Mouse (Mus musculus) C2C12 (cell line): Measurements from ENCODE around the gene Trio. TPM values are rescaled to one million over a fixed set of nuclear protein-coding genes. Genes with fewer than 3 reads are reported as not detected.

Experiments
- H3K27me3 ChIP-seq: one replicate; pipeline ENCODE4 v1.6.1; 2011; ENCODE audit not compliant: control insufficient read depth, insufficient read depth, insufficient read length
- H3K36me3 ChIP-seq: one replicate; pipeline ENCODE4 v1.6.1; 2011; ENCODE audit not compliant: control insufficient read depth, insufficient read depth
- H3K4me3 ChIP-seq: one replicate; pipeline ENCODE4 v1.5.1; 2011; ENCODE audit warnings: mild to moderate bottlenecking, control low read depth; ENCODE audit not compliant: poor library complexity, insufficient read depth, severe bottlenecking
- H3K79me2 ChIP-seq: one replicate; pipeline ENCODE4 v1.6.1; 2011; ENCODE audit not compliant: control insufficient read depth, insufficient read depth
- H3K79me3 ChIP-seq: one replicate; pipeline ENCODE4 v1.6.1; 2011; ENCODE audit warnings: low read depth, control low read depth
- H3ac ChIP-seq: one replicate; pipeline ENCODE3; 2011; ENCODE audit warnings: low read depth; ENCODE audit not compliant: control insufficient read depth, insufficient read length
- CEBPB ChIP-seq: IDR thresholded peaks from one replicate; pipeline ENCODE4 v1.6.1; 2011; ENCODE audit warnings: low read depth, mild to moderate bottlenecking, control low read depth, moderate library complexity
- CTCF ChIP-seq: IDR thresholded peaks from one replicate; pipeline ENCODE4 v1.5.1; 2011; ENCODE audit not compliant: control insufficient read depth, insufficient read depth, insufficient read length
- FOSL1 ChIP-seq: IDR thresholded peaks from one replicate; pipeline ENCODE4 v1.8.0; 2011; ENCODE audit warnings: mild to moderate bottlenecking, low read length; ENCODE audit not compliant: poor library complexity, insufficient read depth, severe bottlenecking
- MAX ChIP-seq: IDR thresholded peaks from one replicate; pipeline ENCODE4 v1.6.1; 2011; ENCODE audit warnings: mild to moderate bottlenecking, control low read depth
- MYOD1 ChIP-seq: IDR thresholded peaks from one replicate; pipeline ENCODE4 v1.6.1; 2011; ENCODE audit warnings: low read depth; ENCODE audit not compliant: control insufficient read depth, insufficient read length
- MYOG ChIP-seq: IDR thresholded peaks from one replicate; pipeline ENCODE4 v1.6.1; 2011; ENCODE audit not compliant: control insufficient read depth, insufficient read length; ENCODE audit errors: extremely low read depth
- USF1 ChIP-seq: IDR thresholded peaks from one replicate; pipeline ENCODE4 v1.6.1; 2011; ENCODE audit warnings: low read depth, mild to moderate bottlenecking, control low read depth, moderate library complexity
- polyA plus RNA-seq: library from polyadenylated mRNA; unstranded; fragments of >200 nt; fragmentation: generic; extraction: Trizol; gene quantifications from one replicate; pipeline ENCODE4 v1.2.1, GENCODE M21; 2012; ENCODE audit warnings: missing spikeins

Gene Trio
- polyA plus RNA-seq, 1 experiment = 26.2 TPM

GRCm38 (mm10) chr15:27910179-27910578 is 115.5 kb downstream of the Trio start:
- Histone ChIP-seq H3K36me3 (peaks cover 53% of the 10 kb centered on the region), H3K27me3 (no peaks in the 10 kb centered on the region), H3K79me2 (peaks cover 75% of the 10 kb centered on the region), H3K4me3 (no peak overlapping the region), H3K79me3 (peaks cover 12% of the 10 kb centered on the region), H3ac (no peak overlapping the region)
- TF ChIP-seq FOSL1 = no peak
- TF ChIP-seq MYOG = no peak
- no peak for TF ChIP-seq MAX
- no peak for TF ChIP-seq CTCF
- no peak for TF ChIP-seq MYOD1
- no peak for TF ChIP-seq USF1
- TF ChIP-seq CEBPB = no peak

GRCm38 (mm10) chr15:27907649-27908048 is 118.0 kb downstream of the Trio start:
- H3K36me3 ChIP-seq = peaks cover 61% of the 10 kb centered on the region
- H3K27me3 ChIP-seq = no peaks in the 10 kb centered on the region
- no peak overlapping the region for H3ac ChIP-seq
- H3K4me3 ChIP-seq = no peak overlapping the region
- peaks cover 8% of the 10 kb centered on the region for H3K79me3 ChIP-seq
- no peak for TF ChIP-seq FOSL1
- H3K79me2 ChIP-seq = peaks cover 68% of the 10 kb centered on the region

DNA sequence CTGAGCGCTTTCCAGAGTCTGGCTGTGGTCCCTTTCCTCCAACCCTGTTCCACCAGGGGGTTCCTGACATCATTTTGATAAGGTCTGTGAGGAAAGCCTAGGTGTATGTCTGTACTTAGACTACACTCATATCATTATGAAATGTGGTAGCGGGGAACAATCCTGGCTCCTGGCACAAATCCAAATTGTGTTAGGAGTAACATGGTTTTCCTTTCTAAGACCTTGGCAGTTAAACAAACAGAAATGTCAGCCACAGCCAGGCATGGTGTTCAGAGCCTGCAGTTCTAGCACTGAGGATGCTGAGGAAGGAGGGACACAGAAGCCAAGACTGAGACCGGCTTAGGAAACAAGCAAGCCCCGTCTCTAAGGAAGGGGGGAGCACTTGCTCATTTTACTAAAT is 119.2 kb downstream of the Trio start:
- TF ChIP-seq MYOD1 (no peak), CTCF (no peak), MYOG (no peak), USF1 (no peak), CEBPB (no peak), FOSL1 (no peak), MAX (no peak)
- Histone ChIP-seq H3K79me3 (peaks cover 8% of the 10 kb centered on the region), H3K27me3 (no peaks in the 10 kb centered on the region), H3K4me3 (no peak overlapping the region), H3K36me3 (peaks cover 61% of the 10 kb centered on the region), H3ac (no peak overlapping the region), H3K79me2 (peaks cover 74% of the 10 kb centered on the region)

DNA sequence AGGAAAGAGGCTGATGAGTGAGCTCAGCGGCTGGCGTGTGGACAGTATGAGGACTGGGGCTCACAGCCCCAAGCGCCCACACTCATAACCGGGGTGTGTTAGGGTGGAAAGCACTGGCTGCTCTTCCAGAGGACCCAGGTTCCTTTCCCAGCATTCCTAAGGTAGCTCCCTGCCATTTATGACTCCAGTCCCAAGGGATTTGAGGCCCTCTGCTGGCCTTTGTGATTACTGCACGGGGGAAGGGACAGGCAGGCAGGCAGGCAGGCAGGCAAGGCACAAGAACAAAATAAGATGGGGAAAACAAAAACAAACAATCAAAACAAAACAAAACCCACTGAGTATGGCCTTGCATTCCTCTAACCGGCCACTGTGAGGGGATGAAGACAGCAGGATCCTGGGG is 120.3 kb downstream of the Trio start:
- Histone ChIP-seq H3K79me3 (peaks cover 8% of the 10 kb centered on the region), H3ac (no peak overlapping the region), H3K79me2 (peaks cover 73% of the 10 kb centered on the region), H3K27me3 (no peaks in the 10 kb centered on the region), H3K36me3 (peaks cover 61% of the 10 kb centered on the region), H3K4me3 (no peak overlapping the region)
- TF ChIP-seq CTCF = peak; percentile 47
- no peak for TF ChIP-seq MAX

GRCm38 (mm10) chr15:27904346-27905005 is 121.2 kb downstream of the Trio start:
- peaks cover 67% of the 10 kb centered on the region for H3K79me2 ChIP-seq
- H3K4me3 ChIP-seq = no peak overlapping the region
- peaks cover 4% of the 10 kb centered on the region for H3K79me3 ChIP-seq
- no peaks in the 10 kb centered on the region for H3K27me3 ChIP-seq
- peaks cover 62% of the 10 kb centered on the region for H3K36me3 ChIP-seq
- no peak overlapping the region for H3ac ChIP-seq
- TF ChIP-seq USF1 (no peak), CEBPB (peak; percentile 19), MYOD1 (peak; percentile 15), MAX (no peak), FOSL1 (no peak), MYOG (no peak), CTCF (no peak)

DNA sequence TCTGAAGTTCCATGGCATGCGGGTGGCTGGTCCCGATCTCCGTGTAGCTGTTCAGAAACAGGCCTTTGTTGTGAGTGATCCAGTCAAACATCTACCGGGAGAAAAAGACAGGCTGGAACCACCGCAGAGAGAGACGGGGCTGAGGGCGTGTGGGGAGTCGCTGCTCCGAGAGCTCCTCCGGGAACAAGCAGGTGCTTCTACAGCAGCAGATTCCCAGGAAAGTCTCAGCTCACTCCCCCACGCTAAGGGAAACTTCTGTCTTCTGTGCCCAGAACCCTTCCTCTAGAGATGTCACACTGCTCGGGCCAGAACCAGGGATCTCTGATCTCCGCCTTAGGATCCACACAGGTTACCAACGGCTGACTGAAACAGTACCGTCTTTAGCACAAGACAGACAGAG is 124.4 kb downstream of the Trio start:
- Histone ChIP-seq H3K79me2 (peaks cover 34% of the 10 kb centered on the region), H3K79me3 (no peaks in the 10 kb centered on the region), H3K4me3 (no peak overlapping the region), H3K36me3 (peaks cover 79% of the 10 kb centered on the region), H3K27me3 (no peaks in the 10 kb centered on the region), H3ac (no peak overlapping the region)
- TF ChIP-seq MAX (no peak), USF1 (no peak), MYOD1 (no peak), FOSL1 (no peak), CEBPB (no peak), CTCF (no peak), MYOG (no peak)
